Mouse (Mus musculus) heart, embryonic 14.5 days (tissue): ENCODE results near the gene Rap1a. TPM values are rescaled to one million over a fixed set of nuclear protein-coding genes. Genes with fewer than 3 reads are reported as not detected.

Experiments used
- ATAC-seq: fragments of 200-750 bp; cut with Nextera tagmentation; 2 replicates; pipeline ENCODE4 v1.8.0; 2017; ENCODE audit warnings: low read depth, moderate TSS enrichment; ENCODE audit not compliant: insufficient number of reproducible peaks, insufficient read depth, low FRiP score
- H3K27ac ChIP-seq, 2 experiments: fragments of 200-500 bp in 1 of 2; fragments of 300-500 bp in 1 of 2; sonication (generic) in 1 of 2; replicated peaks in 1 of 2; 2 replicates each; pipeline ENCODE4 v1.5.1; 2012 to 2014; ENCODE audit warnings: low read depth in 2 of 2, low read length in 2 of 2, control low read depth in 1 of 2, mild to moderate bottlenecking in 1 of 2, mixed read lengths in 1 of 2; ENCODE audit not compliant: control insufficient read depth in 1 of 2, insufficient read depth in 1 of 2
- H3K27me3 ChIP-seq: fragments of 300-500 bp; sonication (generic); 2 replicates; pipeline ENCODE4 v1.6.1; 2014; ENCODE audit warnings: mild to moderate bottlenecking, low read length, control low read depth; ENCODE audit not compliant: control insufficient read depth, insufficient read depth
- H3K36me3 ChIP-seq: fragments of 300-500 bp; sonication (generic); 2 replicates; pipeline ENCODE4 v1.6.1; 2014; ENCODE audit warnings: mild to moderate bottlenecking, control low read depth, low read length, mixed read lengths; ENCODE audit not compliant: control insufficient read depth, insufficient read depth
- H3K4me1 ChIP-seq, 2 experiments: fragments of 200-500 bp in 1 of 2; fragments of 300-500 bp in 1 of 2; sonication (generic) in 1 of 2; 2 replicates each; pipeline ENCODE4 v1.6.1; 2012 to 2014; ENCODE audit warnings: low read length in 2 of 2, control low read depth in 1 of 2, mixed read lengths in 1 of 2; ENCODE audit not compliant: control insufficient read depth in 2 of 2, insufficient read depth in 2 of 2
- H3K4me2 ChIP-seq: fragments of 300-500 bp; sonication (generic); 2 replicates; pipeline ENCODE4 v1.6.1; 2014; ENCODE audit warnings: mild to moderate bottlenecking, low read length
- H3K4me3 ChIP-seq, 2 experiments: fragments of 200-500 bp in 1 of 2; fragments of 300-500 bp in 1 of 2; sonication (generic) in 1 of 2; 2 replicates each; pipeline ENCODE4 v1.5.1; 2012 to 2014; ENCODE audit warnings: low read length in 2 of 2, mild to moderate bottlenecking in 2 of 2, control low read depth in 1 of 2, low read depth in 1 of 2, moderate library complexity in 1 of 2; ENCODE audit not compliant: control insufficient read depth in 1 of 2, insufficient read depth in 1 of 2
- H3K9ac ChIP-seq: fragments of 300-500 bp; sonication (generic); 2 replicates; pipeline ENCODE4 v1.6.1; 2014; ENCODE audit warnings: mild to moderate bottlenecking, low read length
- H3K9me3 ChIP-seq: fragments of 300-500 bp; sonication (generic); 2 replicates; pipeline ENCODE4 v1.6.1; 2016; ENCODE audit warnings: low read length, control low read depth; ENCODE audit not compliant: control insufficient read depth
- WGBS: fragments of 180-500 bp; shearing (Covaris S2); extraction: QIAGEN DNeasy Blood & Tissue Kit; methylation state at CpG from one replicate; pipeline ENCODE4 v1.1.7; 2014; 5-methylcytosine and 5-hydroxymethylcytosine counted together
- polyA plus RNA-seq: library from polyadenylated mRNA; unstranded; fragments of >200 nt; fragmentation: Nextera tagmentation; extraction: Ambion mirVana; gene quantifications from 2 replicates; pipeline ENCODE4 v1.2.1, GENCODE M21; 2014

Rap1a gene
- polyA plus RNA-seq, 1 experiment from 2014 or later = 77.3 TPM

- Histone ChIP-seq H3K27ac (no peak overlapping the region), H3K4me1 (peaks cover 0 to 18% of the 10 kb centered on the region in 2 experiments; a peak in 2 of 4 replicates), H3K36me3 (no peaks in the 10 kb centered on the region), H3K27me3 (no peaks in the 10 kb centered on the region), H3K4me2 (no peak overlapping the region), H3K9ac (no peak overlapping the region), H3K9me3 (no peaks in the 10 kb centered on the region), H3K4me3 (no peak overlapping the region)
- no peak for ATAC-seq
Observed at GRCm38 (mm10) chr3:105758098-105758497, 43.0 kb downstream of the Rap1a start.

GRCm38 (mm10) chr3:105757323-105758083, 43.6 kb downstream of the Rap1a start:
- no peak for ATAC-seq
- Histone ChIP-seq H3K27me3 (no peaks in the 10 kb centered on the region), H3K27ac (no peak overlapping the region), H3K4me3 (no peak overlapping the region), H3K9me3 (no peaks in the 10 kb centered on the region), H3K4me1 (peaks cover 0 to 16% of the 10 kb centered on the region in 2 experiments; a peak in 1 of 4 replicates), H3K36me3 (no peaks in the 10 kb centered on the region), H3K4me2 (no peak overlapping the region), H3K9ac (no peak overlapping the region)
- 76% methylated on average over 6 of the region's 6 CpGs for WGBS

GRCm38 (mm10) chr3:105756505-105756904, 44.6 kb downstream of the Rap1a start:
- WGBS = 81% methylated on average over 2 of the region's 2 CpGs
- Histone ChIP-seq H3K27ac (no peak overlapping the region), H3K36me3 (no peaks in the 10 kb centered on the region), H3K27me3 (no peaks in the 10 kb centered on the region), H3K9ac (no peak overlapping the region), H3K9me3 (no peaks in the 10 kb centered on the region), H3K4me3 (no peak overlapping the region), H3K4me1 (peaks cover 0 to 16% of the 10 kb centered on the region in 2 experiments; a peak in 1 of 4 replicates), H3K4me2 (no peak overlapping the region)
- ATAC-seq = no peak

GRCm38 (mm10) chr3:105755123-105755522, 46.0 kb downstream of the Rap1a start:
- Histone ChIP-seq H3K4me2 (no peak overlapping the region), H3K9me3 (no peaks in the 10 kb centered on the region), H3K27me3 (no peaks in the 10 kb centered on the region), H3K4me1 (peaks cover 0 to 16% of the 10 kb centered on the region in 2 experiments; a peak in 1 of 4 replicates), H3K4me3 (no peak overlapping the region), H3K36me3 (no peaks in the 10 kb centered on the region), H3K9ac (no peak overlapping the region), H3K27ac (no peak overlapping the region)
- WGBS = 92% methylated on average over 9 of the region's 9 CpGs
- ATAC-seq = no peak

- H3K4me2 ChIP-seq = no peak overlapping the region
- peaks cover 0 to 16% of the 10 kb centered on the region in 2 experiments; a peak in 1 of 4 replicates for H3K4me1 ChIP-seq
- no peaks in the 10 kb centered on the region for H3K9me3 ChIP-seq
- no peak for ATAC-seq
- H3K4me3 ChIP-seq = no peak overlapping the region
- no peak overlapping the region for H3K9ac ChIP-seq
- 88% methylated on average over 2 of the region's 3 CpGs for WGBS
- H3K27me3 ChIP-seq = no peaks in the 10 kb centered on the region
- H3K36me3 ChIP-seq = peaks cover 5% of the 10 kb centered on the region
- no peak overlapping the region for H3K27ac ChIP-seq
Observed at GRCm38 (mm10) chr3:105754184-105754583, 47.0 kb downstream of the Rap1a start.

DNA sequence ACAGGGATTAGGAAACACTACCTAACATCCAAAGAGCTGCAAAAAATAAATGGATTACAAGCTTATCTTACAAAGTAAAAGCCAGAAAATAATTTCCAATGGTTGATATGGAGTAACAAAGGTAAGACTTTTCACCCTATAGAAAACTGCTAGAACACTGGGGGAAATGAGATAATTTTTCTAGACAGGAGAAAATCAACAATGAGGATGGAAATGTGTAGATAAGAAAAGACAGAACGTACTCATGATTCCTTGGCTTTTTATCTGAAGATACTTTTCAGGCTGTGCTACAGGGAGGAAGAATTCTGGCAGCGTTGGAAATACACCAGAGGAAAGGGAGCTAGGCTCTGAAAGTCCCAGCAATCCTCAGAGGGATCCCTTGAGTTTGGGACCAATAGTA, 50.3 kb downstream of the Rap1a start:
- Histone ChIP-seq H3K9me3 (no peaks in the 10 kb centered on the region), H3K27ac (no peak overlapping the region), H3K36me3 (peaks cover 11% of the 10 kb centered on the region), H3K27me3 (no peaks in the 10 kb centered on the region), H3K9ac (no peak overlapping the region), H3K4me2 (no peak overlapping the region), H3K4me1 (peaks cover 0 to 7% of the 10 kb centered on the region in 2 experiments; a peak in 1 of 4 replicates), H3K4me3 (no peak overlapping the region)
- ATAC-seq = no peak
- WGBS = 48% methylated on average over 2 of the region's 2 CpGs

GRCm38 (mm10) chr3:105746542-105746941, 54.6 kb downstream of the Rap1a start:
- Histone ChIP-seq H3K36me3 (peaks cover 17% of the 10 kb centered on the region), H3K9ac (no peak overlapping the region), H3K9me3 (no peaks in the 10 kb centered on the region), H3K27ac (no peak overlapping the region), H3K4me2 (no peak overlapping the region), H3K4me1 (peaks cover 0 to 4% of the 10 kb centered on the region in 2 experiments; a peak in 1 of 4 replicates), H3K4me3 (no peak overlapping the region), H3K27me3 (no peaks in the 10 kb centered on the region)
- WGBS = 76% methylated on average over 2 of the region's 2 CpGs
- no peak for ATAC-seq
